Mouse (Mus musculus) midbrain, embryonic 11.5 days (tissue): ENCODE data around the gene Sbk3. TPM values are rescaled to one million over a fixed set of nuclear protein-coding genes. Genes with fewer than 3 reads are reported as not detected.

Experiments used
- ATAC-seq: fragments of 200-750 bp; cut with Nextera tagmentation; 2 replicates; pipeline ENCODE4 v1.8.0; 2017; ENCODE audit warnings: moderate TSS enrichment, moderate library complexity; ENCODE audit not compliant: low FRiP score
- DNase-seq: peaks from one replicate; pipeline ENCODE4 v3.0.0; 2015; ENCODE audit warnings: low spot score; ENCODE audit errors: missing footprints
- H3K27ac ChIP-seq: fragments of 300-500 bp; sonication (generic); 2 replicates; pipeline ENCODE4 v1.5.1; 2014; ENCODE audit warnings: low read depth, low read length
- H3K27me3 ChIP-seq: fragments of 300-500 bp; sonication (generic); 2 replicates; pipeline ENCODE4 v1.6.1; 2014; ENCODE audit warnings: mild to moderate bottlenecking, low read length, moderate library complexity, mixed read lengths; ENCODE audit not compliant: control insufficient read depth, insufficient read depth
- H3K36me3 ChIP-seq: fragments of 300-500 bp; sonication (generic); 2 replicates; pipeline ENCODE4 v1.6.1; 2014; ENCODE audit warnings: mild to moderate bottlenecking, low read length, moderate library complexity, mixed read lengths; ENCODE audit not compliant: control insufficient read depth, insufficient read depth
- H3K4me1 ChIP-seq: fragments of 300-500 bp; sonication (generic); 2 replicates; pipeline ENCODE4 v1.6.1; 2014; ENCODE audit warnings: low read length; ENCODE audit not compliant: control insufficient read depth, insufficient read depth
- H3K4me2 ChIP-seq: fragments of 300-500 bp; sonication (generic); 2 replicates; pipeline ENCODE4 v1.6.1; 2014; ENCODE audit warnings: mild to moderate bottlenecking, moderate library complexity
- H3K4me3 ChIP-seq: fragments of 300-500 bp; sonication (generic); 2 replicates; pipeline ENCODE4 v1.5.1; 2014; ENCODE audit warnings: low read depth, low read length
- H3K9ac ChIP-seq: fragments of 300-500 bp; sonication (generic); 2 replicates; pipeline ENCODE4 v1.6.1; 2014; ENCODE audit warnings: low read length
- H3K9me3 ChIP-seq: fragments of 300-500 bp; sonication (generic); 2 replicates; pipeline ENCODE4 v1.6.1; 2016; ENCODE audit warnings: low read length; ENCODE audit not compliant: control insufficient read depth
- WGBS: fragments of 180-500 bp; shearing (Covaris S2); extraction: QIAGEN DNeasy Blood & Tissue Kit; methylation state at CpG from one replicate; pipeline ENCODE4 v1.1.7; 2014; 5-methylcytosine and 5-hydroxymethylcytosine counted together
- polyA plus RNA-seq: library from polyadenylated mRNA; unstranded; fragments of >200 nt; fragmentation: Nextera tagmentation; extraction: Ambion mirVana; gene quantifications from 2 replicates; pipeline ENCODE4 v1.2.1, GENCODE M21; 2014

Sbk3 gene
- polyA plus RNA-seq, 1 experiment from 2014 or later = not detected

- H3K9me3 ChIP-seq = no peaks in the 10 kb centered on the region
- ATAC-seq (peak; percentile 88), DNase-seq (peak; percentile 99)
- peaks cover 20% of the 10 kb centered on the region for H3K4me1 ChIP-seq
- peak within 1 kb of the TSS; percentile 74 for H3K4me3 ChIP-seq
- H3K27me3 ChIP-seq = peaks cover 18% of the 10 kb centered on the region
- H3K27ac ChIP-seq = peak within 1 kb of the TSS; percentile 36; the same call in 1 of the 2 replicates
- H3K4me2 ChIP-seq = peak within 1 kb of the TSS; percentile 76
- WGBS = 6% methylated on average over 21 of the region's 26 CpGs
- peaks cover 10% of the 10 kb centered on the region for H3K36me3 ChIP-seq
- peak within 1 kb of the TSS; percentile 92 for H3K9ac ChIP-seq
These were observed 25.3 kb upstream of the Sbk3 start, which contains the start of gene Zfp579 for GRCm38 (mm10) chr7:4996003-4996895. Zfp579 (minus strand) TSS chr7:4996158.

- peak overlapping the region; percentile 74 for H3K4me3 ChIP-seq
- peaks cover 18% of the 10 kb centered on the region for H3K27me3 ChIP-seq
- peaks cover 20% of the 10 kb centered on the region for H3K4me1 ChIP-seq
- WGBS = 6% methylated on average over 19 of the region's 19 CpGs
- no peaks in the 10 kb centered on the region for H3K9me3 ChIP-seq
- H3K4me2 ChIP-seq = peak overlapping the region; percentile 76
- ATAC-seq (peak; percentile 14), DNase-seq (no peak)
- peak overlapping the region; percentile 92 for H3K9ac ChIP-seq
- H3K36me3 ChIP-seq = peaks cover 10% of the 10 kb centered on the region
- 0 out of 2 replicates have a peak overlapping the region, but pooled peaks have one; percentile 20 for H3K27ac ChIP-seq
These were observed 24.5 kb upstream of the Sbk3 start for GRCm38 (mm10) chr7:4995268-4996002.

GRCm38 (mm10) chr7:4993999-4994788 is 23.2 kb upstream of the Sbk3 start:
- H3K4me1 ChIP-seq = peaks cover 20% of the 10 kb centered on the region
- peak overlapping the region; percentile 0; the same call in 1 of the 2 replicates for H3K9ac ChIP-seq
- H3K9me3 ChIP-seq = no peaks in the 10 kb centered on the region
- H3K27me3 ChIP-seq = peaks cover 18% of the 10 kb centered on the region
- H3K4me2 ChIP-seq = peak overlapping the region; percentile 12
- H3K27ac ChIP-seq = no peak overlapping the region
- WGBS = 47% methylated on average over 59 of the region's 59 CpGs
- H3K4me3 ChIP-seq = peak overlapping the region; percentile 74
- ATAC-seq = no peak
- peaks cover 10% of the 10 kb centered on the region for H3K36me3 ChIP-seq
- DNase-seq = peak; percentile 89

- DNase-seq = no peak
- WGBS = 33% methylated on average over 55 of the region's 55 CpGs
- peak overlapping the region; percentile 12 for H3K4me2 ChIP-seq
- peaks cover 18% of the 10 kb centered on the region for H3K27me3 ChIP-seq
- H3K36me3 ChIP-seq = peaks cover 10% of the 10 kb centered on the region
- peaks cover 20% of the 10 kb centered on the region for H3K4me1 ChIP-seq
- H3K9me3 ChIP-seq = no peaks in the 10 kb centered on the region
- ATAC-seq = no peak
- no peak overlapping the region for H3K9ac ChIP-seq
- no peak overlapping the region for H3K27ac ChIP-seq
- peak overlapping the region; percentile 74 for H3K4me3 ChIP-seq
These were observed 22.5 kb upstream of the Sbk3 start for GRCm38 (mm10) chr7:4993347-4993998.

- Histone ChIP-seq H3K9me3 (no peaks in the 10 kb centered on the region), H3K27ac (no peak overlapping the region), H3K4me2 (no peak overlapping the region), H3K4me1 (no peaks in the 10 kb centered on the region), H3K4me3 (no peak overlapping the region), H3K9ac (no peak overlapping the region), H3K27me3 (peaks cover 4% of the 10 kb centered on the region), H3K36me3 (peaks cover 7% of the 10 kb centered on the region)
- WGBS = 67% methylated on average over 2 of the region's 2 CpGs
- DNase-seq = no peak
- no peak for ATAC-seq
These were observed 17.3 kb upstream of the Sbk3 start for GRCm38 (mm10) chr7:4988250-4988649.

GRCm38 (mm10) chr7:4976832-4977231 is 5.9 kb upstream of the Sbk3 start:
- H3K27me3 ChIP-seq = no peaks in the 10 kb centered on the region
- H3K9ac ChIP-seq = no peak overlapping the region
- no peaks in the 10 kb centered on the region for H3K4me1 ChIP-seq
- H3K27ac ChIP-seq = no peak overlapping the region
- H3K9me3 ChIP-seq = peaks cover 4% of the 10 kb centered on the region; the same call in 1 of the 2 replicates
- WGBS = 89% methylated on average over 7 of the region's 7 CpGs
- no peak overlapping the region for H3K4me2 ChIP-seq
- no peak for ATAC-seq
- H3K36me3 ChIP-seq = no peaks in the 10 kb centered on the region
- H3K4me3 ChIP-seq = no peak overlapping the region
- DNase-seq = no peak

- Histone ChIP-seq H3K27ac (no peak overlapping the region), H3K9ac (no peak overlapping the region), H3K27me3 (no peaks in the 10 kb centered on the region), H3K4me1 (no peaks in the 10 kb centered on the region), H3K9me3 (peaks cover 4% of the 10 kb centered on the region; the same call in 1 of the 2 replicates), H3K4me3 (no peak overlapping the region), H3K36me3 (no peaks in the 10 kb centered on the region), H3K4me2 (no peak overlapping the region)
- 68% methylated on average over 4 of the region's 4 CpGs for WGBS
- DNase-seq = no peak
- no peak for ATAC-seq
These were observed 4.5 kb upstream of the Sbk3 start for GRCm38 (mm10) chr7:4975455-4975854.

- Histone ChIP-seq H3K4me1 (no peaks in the 10 kb centered on the region), H3K27ac (no peak overlapping the region), H3K9me3 (peaks cover 4% of the 10 kb centered on the region; the same call in 1 of the 2 replicates), H3K9ac (no peak overlapping the region), H3K27me3 (no peaks in the 10 kb centered on the region), H3K4me2 (no peak overlapping the region), H3K36me3 (no peaks in the 10 kb centered on the region), H3K4me3 (no peak overlapping the region)
- no peak for DNase-seq
- 82% methylated on average over 18 of the region's 18 CpGs for WGBS
- no peak for ATAC-seq
These were observed 1.5 kb upstream of the Sbk3 start for GRCm38 (mm10) chr7:4972321-4973047.
